Mouse (Mus musculus) embryonic fibroblast, embryonic 13.5 days (primary cell): ENCODE results near the gene Ifitm10.

Source experiments
- CTCF ChIP-seq: IDR thresholded peaks from 2 replicates; pipeline ENCODE4 v1.5.1; 2011; ENCODE audit warnings: mild to moderate bottlenecking, control low read depth, low read length, moderate library complexity, borderline replicate concordance; ENCODE audit not compliant: insufficient read depth
- POLR2A ChIP-seq: IDR thresholded peaks from 2 replicates; pipeline ENCODE4 v1.6.1; 2011; ENCODE audit warnings: low read depth, mild to moderate bottlenecking, control low read depth, low read length, moderate library complexity

DNA sequence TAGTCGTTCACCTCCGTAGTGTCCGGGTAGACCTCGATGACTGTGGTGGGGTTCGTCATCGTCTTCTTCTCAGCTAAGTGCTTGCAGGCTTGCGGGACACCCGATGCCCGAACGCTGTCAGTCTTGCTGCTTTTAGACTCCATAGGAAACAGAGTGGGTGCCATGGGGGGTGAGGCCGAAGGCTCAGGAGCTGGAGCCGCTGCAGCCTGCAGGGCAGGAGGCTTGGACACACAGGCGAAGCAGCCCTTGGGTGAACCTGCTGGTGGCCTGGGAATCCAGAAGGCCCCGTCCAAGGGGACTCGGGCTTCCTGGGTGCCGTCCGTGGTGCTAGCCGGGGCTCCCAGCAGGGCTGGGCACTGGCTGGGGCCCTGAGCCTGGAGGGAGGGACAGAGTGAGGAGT, 2.6 kb downstream of the Ifitm10 start:
- TF ChIP-seq CTCF (no peak), POLR2A (no peak)
